8 mouse cellular contexts compared by ENCODE assay signal in the genomic region with DNA sequence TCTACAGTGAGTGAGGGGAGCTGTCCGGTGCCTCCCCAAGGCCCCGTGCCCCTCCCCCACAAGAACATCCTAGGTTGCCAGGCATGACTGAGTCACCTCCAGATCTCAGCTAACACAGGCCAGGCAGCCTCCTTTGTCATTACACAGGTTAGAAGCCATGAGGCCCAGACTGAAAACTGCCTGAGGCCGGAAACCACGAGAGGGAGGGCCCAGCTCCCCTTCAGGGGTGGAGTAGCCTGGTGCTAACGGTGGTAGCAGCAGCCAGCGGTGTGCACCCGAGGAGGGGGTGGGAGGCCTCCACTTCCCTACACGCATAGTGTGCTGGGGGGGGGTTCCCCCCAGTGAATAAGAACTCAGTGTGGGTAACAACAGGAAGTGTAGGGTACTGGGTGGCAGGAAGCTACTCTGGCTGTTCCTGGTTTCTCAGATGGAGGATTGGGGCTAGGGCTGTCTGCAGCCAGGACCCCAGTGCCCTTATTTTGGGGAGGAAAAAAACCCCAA. TPM values are rescaled to one million over a fixed set of nuclear protein-coding genes. Genes with fewer than 3 reads are reported as not detected.
DNase-seq lines count a peak whose midpoint lies in the region; ATAC-seq lines count a peak whose summit lies in the region.

No protein-coding gene starts in this region.

- peaks cover 88% of the 10 kb centered on the region for H3K79me2 ChIP-seq in macrophage (ENCODE audit: inconsistent target)

- peak overlapping the region; percentile 1; the same call in 1 of the 2 replicates for H3K4me3 ChIP-seq in macrophage (ENCODE audit: inconsistent target)

- peak; percentile 92 for ATAC-seq in inflammation-experienced regulatory T-cells, adult 6 months

- whole genome bisulfite sequencing in macrophage (ENCODE audit: missing documents) = 6% methylated on average over 7 of the region's 8 CpGs

- DNase-seq in adrenal gland, adult 8-10 months = peak; percentile 73
- no peak for DNase-seq in adrenal gland, postnatal 4 days (ENCODE audit: low spot score in 2 of 2)
- peak; percentile 80 for DNase-seq in NIH3T3 (ENCODE audit: low read depth)
- DNase-seq in thymus, postnatal 4 days = peak; percentile 90
- DNase-seq in embryo, embryonic 11 days = no peak
- DNase-seq in right cerebral cortex, adult 18-20 months = no peak

- H3K27ac ChIP-seq in macrophage = peak overlapping the region; percentile 77

- peaks cover under 1% of the 10 kb centered on the region; the same call in 1 of the 2 replicates for H3K36me3 ChIP-seq in macrophage (ENCODE audit: inconsistent target)

RNA-seq across cellular contexts. Expression of a gene that starts 4.0 kb away (rescaled TPM):
- 10 to 100 TPM; 29.3 to 40.6 (median 30.6) TPM for total RNA-seq in adrenal gland, adult 8-10 months (2022)
- total RNA-seq in adrenal gland, postnatal 4 days (2021) = 10 to 100 TPM; 13.4 to 14.2 TPM
- 10 to 100 TPM; 52.9 to 64.4 (median 60.6) TPM for polyA plus RNA-seq in inflammation-experienced regulatory T-cells, adult 6 months (2017; shearing (Covaris generic))
- 100 to 1,000 TPM in 1 of 26 experiments, 10 to 100 TPM in 24, 1 to 10 TPM in 1; 9.8 to 105 (median 44.4) TPM for total RNA-seq in macrophage (2018; cell fraction: chromatin; rRNA removed)
- total RNA-seq in macrophage (2018; cell fraction: cytosol; rRNA removed) = 10 to 100 TPM; 21.5 to 40.9 (median 34.6) TPM
- 10 to 100 TPM; 15.9 to 81.3 (median 30.8) TPM for total RNA-seq in macrophage (2018; cell fraction: nucleus; rRNA removed)
- 29.0 to 47.4 TPM (median 29.5 TPM) in 3 replicates for polyA plus RNA-seq in macrophage (2018)

RNA-seq across cellular contexts. Expression of a gene that starts 33.4 kb away (rescaled TPM):
- under 1 TPM in 3 of 4 experiments, not detected in 1; 0.27 to 0.83 (median 0.66) TPM for total RNA-seq in adrenal gland, adult 8-10 months (2022)
- under 1 TPM; 0.45 to 0.70 TPM for total RNA-seq in adrenal gland, postnatal 4 days (2021)
- not detected for polyA plus RNA-seq in inflammation-experienced regulatory T-cells, adult 6 months (2017; shearing (Covaris generic))
- total RNA-seq in macrophage (2018; cell fraction: chromatin; rRNA removed) = not detected
- total RNA-seq in macrophage (2018; cell fraction: cytosol; rRNA removed) = not detected
- total RNA-seq in macrophage (2018; cell fraction: nucleus; rRNA removed) = not detected
- polyA plus RNA-seq in macrophage (2018) = not detected in 3 replicates

RNA-seq across cellular contexts. Expression of a gene that starts 42.7 kb away (rescaled TPM):
- 1 to 10 TPM; 6.1 to 9.3 (median 8.6) TPM for total RNA-seq in adrenal gland, adult 8-10 months (2022)
- 10 to 100 TPM; 10.4 to 11.8 TPM for total RNA-seq in adrenal gland, postnatal 4 days (2021)
- 1 to 10 TPM in 2 of 3 experiments, under 1 TPM in 1; 0.44 to 2.1 (median 2.0) TPM for polyA plus RNA-seq in inflammation-experienced regulatory T-cells, adult 6 months (2017; shearing (Covaris generic))
- total RNA-seq in macrophage (2018; cell fraction: chromatin; rRNA removed) = 10 to 100 TPM in 1 of 26 experiments, 1 to 10 TPM in 25; 2.1 to 11.1 (median 5.4) TPM
- 1 to 10 TPM in 24 of 26 experiments, under 1 TPM in 2; 0.91 to 4.9 (median 2.6) TPM for total RNA-seq in macrophage (2018; cell fraction: cytosol; rRNA removed)
- total RNA-seq in macrophage (2018; cell fraction: nucleus; rRNA removed) = 10 to 100 TPM in 5 of 26 experiments, 1 to 10 TPM in 21; 1.2 to 16.7 (median 6.2) TPM
- 0.98 to 2.8 TPM (median 2.6 TPM) in 3 replicates for polyA plus RNA-seq in macrophage (2018)

RNA-seq across cellular contexts. Expression of a gene that starts 43.3 kb away (rescaled TPM):
- total RNA-seq in adrenal gland, adult 8-10 months (2022) = not detected
- not detected for total RNA-seq in adrenal gland, postnatal 4 days (2021)
- polyA plus RNA-seq in inflammation-experienced regulatory T-cells, adult 6 months (2017; shearing (Covaris generic)) = not detected
- not detected for total RNA-seq in macrophage (2018; cell fraction: chromatin; rRNA removed)
- not detected for total RNA-seq in macrophage (2018; cell fraction: cytosol; rRNA removed)
- not detected for total RNA-seq in macrophage (2018; cell fraction: nucleus; rRNA removed)
- not detected in 3 replicates for polyA plus RNA-seq in macrophage (2018)

RNA-seq across cellular contexts. Expression of a gene that starts 58.9 kb away (rescaled TPM):
- 10 to 100 TPM; 75.2 to 90.2 (median 86.0) TPM for total RNA-seq in adrenal gland, adult 8-10 months (2022)
- 10 to 100 TPM; 50.6 to 53.4 TPM for total RNA-seq in adrenal gland, postnatal 4 days (2021)
- polyA plus RNA-seq in inflammation-experienced regulatory T-cells, adult 6 months (2017; shearing (Covaris generic)) = 1 to 10 TPM; 3.0 to 3.7 (median 3.5) TPM
- total RNA-seq in macrophage (2018; cell fraction: chromatin; rRNA removed) = 10 to 100 TPM in 22 of 26 experiments, 1 to 10 TPM in 4; 5.4 to 44.3 (median 19.7) TPM
- 10 to 100 TPM; 18.2 to 47.9 (median 36.2) TPM for total RNA-seq in macrophage (2018; cell fraction: cytosol; rRNA removed)
- total RNA-seq in macrophage (2018; cell fraction: nucleus; rRNA removed) = 10 to 100 TPM; 13.7 to 81.3 (median 44.7) TPM
- polyA plus RNA-seq in macrophage (2018) = 18.5 to 31.2 TPM (median 23.4 TPM) in 3 replicates

Comparison
In these comparisons a context has a peak if more than half of its experiments do, and no peak if none do; other contexts are left out.
1. DNase-seq: peak in adrenal gland, adult 8-10 months (single experiment), NIH3T3 (single experiment) and thymus, postnatal 4 days (single experiment); none in adrenal gland, postnatal 4 days (0 of 2), embryo, embryonic 11 days (single experiment) and right cerebral cortex, adult 18-20 months (single experiment).